Mouse (Mus musculus) v-Abl transformed pro-B cells (cell line): ENCODE data around the gene Rbfox1.

Experiments
- in situ Hi-C, 2 experiments: fragments of 400-800 bp; cut with MboI; formaldehyde crosslinking; loops; one replicate each; pipeline ENCODE4 v1.15.1; 2025; ENCODE audit not compliant: unreplicated experiment in 2 of 2

Rbfox1 gene

DNA sequence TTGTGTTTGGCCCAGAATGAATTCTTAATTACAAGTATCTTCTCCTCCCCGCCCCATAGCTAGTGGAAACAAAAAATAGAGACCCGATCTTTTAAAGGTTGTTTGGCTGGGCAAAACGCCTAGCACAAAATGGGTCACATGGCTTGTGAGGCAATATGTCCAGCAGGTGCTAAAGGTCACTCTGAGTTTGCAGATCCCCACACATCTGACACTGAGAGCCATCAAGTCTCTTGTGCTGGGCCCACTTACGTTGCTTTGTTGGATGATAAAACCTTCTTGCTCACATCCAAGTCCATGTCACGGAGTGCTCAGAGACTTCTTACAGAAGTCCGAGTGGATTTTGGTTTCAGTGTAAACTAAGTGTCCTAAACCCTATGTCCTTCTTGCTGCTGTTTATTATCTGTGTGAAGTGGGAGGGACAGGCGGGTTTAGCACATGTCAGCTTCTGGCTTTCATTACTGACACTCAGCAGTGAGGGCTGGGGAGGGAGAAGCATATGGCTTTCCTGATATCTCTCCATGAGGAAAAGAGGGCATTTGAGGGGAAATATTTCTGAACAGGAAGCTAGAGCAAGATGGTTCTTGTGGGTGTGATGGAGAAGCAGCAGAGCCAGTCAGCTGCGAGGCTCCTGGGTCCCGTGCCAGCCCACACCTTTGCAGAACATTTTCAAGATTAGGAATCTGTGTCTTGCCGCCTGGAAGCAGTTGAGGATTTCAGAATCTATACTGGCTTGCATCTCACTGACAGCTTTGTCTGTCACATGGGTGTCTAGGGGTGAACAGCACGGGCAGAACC, 1214.5 kb downstream of the Rbfox1 start:
- in situ Hi-C loops, result no loop called here

DNA sequence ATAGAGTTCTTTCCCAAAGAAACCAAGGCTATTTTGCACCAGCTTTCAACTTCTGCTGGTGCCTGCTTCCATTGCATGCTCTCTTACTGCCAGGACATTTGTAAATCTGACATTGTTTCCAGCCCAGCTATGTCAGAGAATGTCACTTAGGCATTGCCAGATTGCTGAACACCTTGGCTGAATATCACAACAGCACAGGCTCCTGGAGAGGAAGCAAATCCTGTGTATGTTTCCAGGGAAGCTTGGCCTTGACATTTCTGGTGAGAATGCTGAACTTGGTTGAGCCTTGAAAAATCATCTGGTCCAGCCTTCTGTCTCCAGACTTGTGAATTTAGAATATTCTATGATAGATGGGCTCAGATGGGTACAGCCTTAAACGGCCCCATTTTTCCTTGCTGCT, 1217.3 kb downstream of the Rbfox1 start:
- in situ Hi-C loops, result no loop called here

DNA sequence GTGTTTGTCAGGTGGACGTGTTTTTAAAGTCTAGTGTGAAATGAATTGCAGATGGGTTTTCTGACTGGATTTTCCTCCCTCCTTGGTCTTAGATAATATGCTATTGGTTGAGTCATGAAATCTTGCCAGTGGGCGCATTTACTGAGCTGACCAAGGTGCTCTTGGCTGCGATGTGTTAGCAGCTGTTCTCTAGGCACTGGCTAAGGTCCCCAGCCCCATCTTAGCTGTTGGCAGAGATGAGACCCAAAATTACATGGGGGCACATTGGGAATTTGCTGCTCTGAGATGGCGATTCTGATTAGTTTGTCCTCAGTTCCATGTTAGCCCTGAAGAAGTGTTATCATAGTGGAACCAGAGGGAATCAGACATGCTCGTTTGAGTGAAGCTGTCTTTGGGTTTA, 1218.1 kb downstream of the Rbfox1 start:
- in situ Hi-C loops, result no loop called here

DNA sequence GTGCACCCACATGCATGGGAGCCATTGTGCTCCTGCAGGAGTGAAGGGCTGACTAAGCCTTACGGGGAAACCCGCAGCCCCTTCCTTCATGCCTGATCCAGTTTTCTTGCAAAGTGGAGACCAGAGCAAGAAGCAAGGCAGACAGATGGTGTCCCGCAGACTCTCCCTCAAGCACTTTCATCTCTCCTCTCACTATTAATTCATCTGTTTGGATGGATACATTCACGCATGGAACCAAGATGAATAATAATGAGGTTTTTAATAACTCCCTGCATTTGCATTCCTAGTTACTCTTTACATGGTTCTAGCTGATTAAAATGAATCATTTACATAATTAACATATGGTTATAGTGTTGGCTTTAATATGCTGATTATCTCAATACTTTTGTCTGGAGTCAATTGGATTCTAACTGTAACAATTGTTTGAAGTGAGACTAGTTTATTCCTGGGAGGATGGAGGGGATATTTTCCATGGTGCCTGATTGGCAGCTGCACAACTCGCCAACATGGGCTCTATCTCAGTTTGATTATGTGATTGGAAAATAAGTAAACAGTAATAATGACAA, 1221.4 kb downstream of the Rbfox1 start:
- in situ Hi-C loops, result no loop called here

DNA sequence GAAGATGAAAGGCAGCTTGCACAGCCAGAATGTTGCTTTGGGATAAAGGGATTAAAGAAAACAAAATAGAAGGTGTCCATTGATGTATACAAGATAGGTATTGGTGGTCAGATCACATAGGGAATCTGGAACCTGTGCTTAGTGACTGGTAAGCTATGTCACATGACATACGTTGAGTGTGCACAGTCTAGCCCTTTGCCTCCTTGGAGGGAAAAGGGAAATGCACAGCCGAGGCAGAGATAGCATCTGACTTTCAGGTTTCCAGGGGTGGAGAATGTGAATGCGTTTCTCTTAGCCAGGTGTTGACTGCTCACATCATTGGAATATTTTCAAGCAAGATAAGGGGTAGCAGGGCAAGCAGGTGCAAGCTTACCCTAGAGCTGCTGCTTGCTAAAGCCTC, 1230.8 kb downstream of the Rbfox1 start:
- in situ Hi-C loops, result no loop called here

DNA sequence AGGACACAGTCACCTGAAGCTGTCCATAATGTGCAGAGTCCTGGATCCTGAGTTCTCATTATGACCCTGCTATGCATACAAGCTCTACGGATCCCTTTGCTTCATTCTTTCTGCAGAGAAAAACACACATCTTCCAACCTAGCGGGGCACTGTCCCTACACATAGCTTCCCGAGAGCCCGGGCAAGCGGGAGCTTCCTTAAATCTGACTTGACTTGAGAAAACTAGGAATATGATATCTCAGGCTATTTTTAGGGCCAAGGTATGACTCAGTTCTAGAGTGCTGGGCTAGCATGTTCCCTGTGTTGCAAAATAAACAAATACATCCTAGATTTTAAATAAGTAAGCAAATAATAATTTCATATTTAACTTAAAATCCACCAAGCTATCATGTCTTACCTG, 1244.4 kb downstream of the Rbfox1 start:
- in situ Hi-C loops, result no loop called here

DNA sequence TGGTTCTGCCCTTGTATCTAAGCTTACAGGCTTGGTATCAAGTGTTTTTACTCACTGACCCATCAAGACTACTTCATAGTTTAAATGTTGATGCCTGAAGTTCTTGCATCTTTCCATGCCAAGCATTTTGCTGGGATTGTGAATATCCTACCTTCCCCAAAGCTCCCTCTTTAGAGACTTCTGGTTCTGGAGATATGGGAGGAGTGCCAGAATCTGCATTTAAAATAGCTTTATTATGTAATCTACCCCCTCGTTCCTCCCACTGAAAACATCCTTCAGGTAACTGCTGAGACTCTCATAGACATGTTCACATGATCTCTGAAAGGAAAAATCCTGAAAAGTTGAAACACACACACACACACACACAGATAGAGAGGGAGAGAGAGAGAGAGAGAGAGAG, 1247.3 kb downstream of the Rbfox1 start:
- in situ Hi-C loops, result no loop called here

DNA sequence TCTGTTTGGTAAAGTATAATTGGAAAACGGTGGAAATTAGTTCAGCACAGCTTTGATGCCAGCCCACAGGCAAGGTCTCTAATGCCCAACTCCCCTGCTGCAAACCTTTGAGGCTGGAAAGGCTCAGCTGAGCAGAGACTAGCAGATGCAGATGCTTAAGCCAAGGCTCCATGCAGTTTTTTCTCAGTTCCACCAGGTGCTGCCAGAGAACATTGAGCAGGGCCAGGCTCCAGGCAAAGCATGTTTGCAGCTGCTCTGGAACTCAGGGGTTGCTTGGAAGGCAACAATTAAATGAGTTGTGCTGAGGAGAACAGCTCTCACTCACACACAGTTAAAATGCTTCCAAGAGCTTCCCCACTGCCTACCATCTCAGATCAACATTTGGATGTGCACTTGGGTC, 1251.8 kb downstream of the Rbfox1 start:
- in situ Hi-C loops, result no loop called here

DNA sequence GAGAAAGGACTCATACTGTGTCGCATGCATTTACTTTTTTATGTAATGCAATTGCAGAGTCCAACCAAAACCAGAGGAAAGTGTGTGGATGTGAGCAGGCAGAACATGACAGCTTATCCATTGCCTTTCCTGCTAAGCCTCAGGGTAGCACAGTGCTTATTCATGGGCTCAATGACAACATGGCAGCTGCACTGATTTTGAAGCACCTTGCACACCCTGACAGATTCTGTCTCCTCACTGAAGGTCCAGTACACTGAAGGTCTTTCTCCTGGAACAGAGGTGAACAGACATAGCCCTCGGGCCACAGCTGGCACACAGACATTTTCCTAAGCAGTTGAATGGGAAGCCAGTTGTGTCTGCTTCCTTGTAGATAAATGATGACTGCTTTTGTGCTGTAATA, 1254.3 kb downstream of the Rbfox1 start:
- in situ Hi-C loops, result no loop called here

DNA sequence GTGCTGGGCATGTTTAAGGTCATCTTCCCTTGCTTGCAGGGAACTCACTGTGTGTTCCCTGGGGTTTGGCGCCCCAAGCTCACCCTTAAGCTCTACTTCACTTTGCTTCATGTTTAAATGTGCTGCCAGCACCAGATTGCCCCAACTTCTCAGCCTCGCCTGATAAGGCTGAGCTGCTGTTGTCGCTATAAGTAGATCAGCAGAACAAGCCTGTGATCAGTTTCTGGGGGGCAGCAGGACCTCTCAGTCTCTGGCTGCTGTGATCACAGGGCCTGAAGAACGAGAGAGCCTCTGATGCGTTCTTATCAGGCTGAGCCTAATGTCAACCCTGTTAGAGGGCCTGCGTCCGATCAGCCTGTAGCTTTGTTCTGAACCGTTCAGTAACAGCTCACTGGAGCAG, 1255.8 kb downstream of the Rbfox1 start:
- in situ Hi-C loops, result no loop called here

DNA sequence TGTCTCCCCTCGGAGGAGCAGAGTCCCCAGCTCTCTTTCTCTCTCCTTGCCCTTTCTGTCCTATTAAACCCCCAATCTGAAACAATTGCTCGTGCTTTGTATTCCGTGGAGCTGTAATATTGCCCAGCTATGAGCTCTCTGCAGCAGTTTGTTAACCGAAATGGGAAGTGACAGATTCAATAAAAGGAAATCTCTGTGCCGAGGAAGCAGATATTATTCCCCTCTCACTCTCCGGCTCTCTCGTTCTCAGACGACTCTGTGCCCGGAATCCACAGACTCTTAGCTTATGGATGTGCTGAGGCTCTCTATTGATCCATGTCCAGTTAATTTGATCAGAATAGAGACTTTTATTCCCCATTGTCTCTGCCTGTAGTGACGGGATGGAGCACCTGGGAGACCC, 1260.3 kb downstream of the Rbfox1 start:
- in situ Hi-C loops, result no loop called here

DNA sequence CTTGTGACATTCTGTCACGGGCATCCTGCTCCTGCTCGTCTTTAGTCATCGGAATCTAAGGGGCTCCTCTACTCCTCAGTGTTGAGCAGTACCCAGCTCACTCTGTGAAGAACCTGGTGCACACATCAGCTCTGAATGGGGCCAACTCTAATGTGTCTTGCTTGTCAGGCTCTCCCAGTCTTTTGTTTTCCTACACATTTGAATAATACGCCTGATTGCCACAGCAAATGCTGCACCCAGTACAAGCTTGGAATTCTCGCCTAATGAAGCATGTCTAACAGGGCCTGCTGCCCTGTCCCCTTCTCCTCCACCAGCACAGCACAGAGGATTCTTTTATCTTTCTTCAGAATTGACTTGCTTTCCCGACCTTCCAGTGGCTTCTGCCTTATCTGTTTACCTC, 1261.3 kb downstream of the Rbfox1 start:
- in situ Hi-C loops, result no loop called here

DNA sequence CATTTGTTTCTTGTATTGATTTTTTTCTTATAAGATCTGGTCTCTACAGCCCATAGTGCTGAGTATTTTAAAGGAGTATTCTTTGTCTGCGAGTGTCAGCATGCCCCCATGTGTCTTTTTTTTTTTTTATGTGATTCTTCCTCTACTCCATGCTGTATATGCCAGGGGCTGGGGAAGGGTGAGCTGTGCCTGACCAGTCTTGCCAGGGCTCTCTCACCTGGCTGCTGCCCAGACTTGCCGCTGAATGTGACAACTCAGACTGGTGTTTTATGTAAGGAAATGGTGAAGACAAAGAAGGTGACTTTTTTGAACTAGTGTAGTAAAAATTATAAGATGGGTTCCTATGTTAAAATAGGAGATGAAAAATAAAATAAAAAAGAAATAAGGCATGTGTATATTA, 1262.7 kb downstream of the Rbfox1 start:
- in situ Hi-C loops, result no loop called here

DNA sequence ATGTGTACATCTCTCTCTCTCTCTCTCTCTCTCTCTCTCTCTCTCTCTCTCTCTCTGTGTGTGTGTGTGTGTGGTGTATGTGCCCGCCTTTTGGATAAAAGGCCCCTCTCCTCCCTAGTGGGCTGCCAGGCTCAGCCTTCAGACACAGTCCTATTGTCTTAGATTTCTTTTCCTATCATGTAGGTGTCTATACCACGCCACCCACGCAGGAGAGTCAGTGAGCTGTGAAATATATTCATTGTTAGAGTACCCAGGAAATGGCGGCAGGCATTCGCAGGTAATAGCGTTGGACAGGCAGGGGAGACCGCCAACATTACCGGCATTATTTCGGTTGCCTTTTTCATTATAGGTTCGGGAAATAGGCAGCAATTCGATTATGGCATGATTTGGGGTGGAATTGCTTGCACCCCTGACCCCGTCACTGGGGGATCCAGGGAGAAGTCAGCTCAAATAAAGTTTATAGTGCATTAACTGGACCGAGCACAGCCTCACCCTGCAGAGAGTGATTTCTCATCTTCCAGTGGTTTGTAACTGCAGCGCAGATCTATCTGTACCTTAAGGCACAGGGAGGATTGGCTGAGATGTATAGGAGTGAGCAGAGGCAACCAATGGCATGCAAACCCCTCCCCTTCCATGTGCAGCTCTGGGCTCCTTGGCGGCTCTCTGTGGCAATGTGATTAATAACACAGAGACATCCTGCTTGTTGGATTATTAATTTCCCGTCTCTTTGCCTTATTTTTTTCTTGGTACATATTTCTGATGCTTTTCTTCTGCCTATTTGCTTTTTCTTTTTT, 1264.1 kb downstream of the Rbfox1 start:
- in situ Hi-C loops, result no loop called here

DNA sequence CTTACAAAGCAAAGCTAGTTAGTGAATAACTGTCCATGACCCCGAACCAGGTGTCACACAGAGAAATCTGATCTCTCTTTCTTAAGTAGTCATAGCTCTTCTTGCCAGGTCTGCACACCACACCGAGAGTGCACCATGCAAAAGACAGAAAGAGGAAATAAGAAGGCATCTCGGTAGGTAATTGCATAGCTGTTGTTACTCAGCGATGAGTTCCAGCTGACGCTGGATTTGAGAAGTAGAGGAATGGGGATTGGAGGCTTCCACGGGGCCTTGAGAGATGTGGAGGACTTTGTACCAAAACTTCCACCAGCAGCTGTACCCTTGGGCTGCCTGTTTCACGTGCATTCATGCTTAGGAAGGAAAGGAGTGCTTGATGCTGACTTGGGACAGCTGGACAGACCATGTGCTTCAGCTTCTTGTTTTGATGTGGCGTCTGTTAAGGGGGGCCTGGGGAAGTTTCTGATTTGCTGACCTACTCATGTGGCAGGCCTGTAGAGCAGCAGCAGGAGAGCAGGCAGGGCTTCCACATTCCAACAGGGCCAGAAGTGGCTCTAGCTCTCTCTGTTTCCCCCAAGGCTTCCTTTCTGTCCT, 1265.1 kb downstream of the Rbfox1 start:
- in situ Hi-C loops, result no loop called here

DNA sequence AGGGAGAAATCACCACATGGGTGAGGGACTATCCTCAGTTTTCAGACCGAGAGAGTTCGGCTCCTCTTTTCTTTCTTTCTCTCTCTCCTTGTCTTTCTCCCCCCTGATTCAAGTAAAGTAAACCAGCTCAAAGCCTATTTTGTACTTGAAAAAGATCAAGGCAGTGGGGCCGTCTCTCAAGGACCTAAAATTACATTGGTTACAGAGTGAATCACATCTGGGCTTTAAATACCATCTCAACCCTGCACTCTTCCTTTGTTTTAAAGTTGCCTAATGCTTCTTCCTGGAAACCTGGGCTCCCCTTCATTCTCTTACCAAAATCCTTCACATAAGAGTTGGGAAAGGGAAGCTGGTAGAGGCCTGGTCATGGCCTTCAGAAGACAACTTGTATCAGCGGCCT, 1267.2 kb downstream of the Rbfox1 start:
- in situ Hi-C loops, result no loop called here

DNA sequence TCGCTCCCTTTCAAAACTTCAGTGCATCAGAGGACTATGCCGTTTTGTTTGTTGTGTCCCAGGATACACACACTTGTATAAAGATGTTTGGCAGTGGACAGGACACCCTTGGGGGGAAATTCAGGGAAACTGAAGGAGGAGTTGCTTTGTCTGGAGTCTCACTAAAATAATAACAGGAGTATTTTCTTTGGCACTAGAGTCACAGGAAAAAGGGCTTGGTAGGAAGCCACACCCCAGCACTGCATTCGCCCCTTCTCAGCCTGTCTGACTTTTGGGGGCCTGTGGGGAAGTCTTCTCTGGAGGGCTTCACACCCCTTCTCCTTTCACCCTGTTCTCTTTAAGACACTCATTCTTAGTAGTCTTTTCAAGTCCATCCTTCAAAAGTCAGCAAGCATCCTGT, 1269.5 kb downstream of the Rbfox1 start:
- in situ Hi-C loops, result no loop called here

DNA sequence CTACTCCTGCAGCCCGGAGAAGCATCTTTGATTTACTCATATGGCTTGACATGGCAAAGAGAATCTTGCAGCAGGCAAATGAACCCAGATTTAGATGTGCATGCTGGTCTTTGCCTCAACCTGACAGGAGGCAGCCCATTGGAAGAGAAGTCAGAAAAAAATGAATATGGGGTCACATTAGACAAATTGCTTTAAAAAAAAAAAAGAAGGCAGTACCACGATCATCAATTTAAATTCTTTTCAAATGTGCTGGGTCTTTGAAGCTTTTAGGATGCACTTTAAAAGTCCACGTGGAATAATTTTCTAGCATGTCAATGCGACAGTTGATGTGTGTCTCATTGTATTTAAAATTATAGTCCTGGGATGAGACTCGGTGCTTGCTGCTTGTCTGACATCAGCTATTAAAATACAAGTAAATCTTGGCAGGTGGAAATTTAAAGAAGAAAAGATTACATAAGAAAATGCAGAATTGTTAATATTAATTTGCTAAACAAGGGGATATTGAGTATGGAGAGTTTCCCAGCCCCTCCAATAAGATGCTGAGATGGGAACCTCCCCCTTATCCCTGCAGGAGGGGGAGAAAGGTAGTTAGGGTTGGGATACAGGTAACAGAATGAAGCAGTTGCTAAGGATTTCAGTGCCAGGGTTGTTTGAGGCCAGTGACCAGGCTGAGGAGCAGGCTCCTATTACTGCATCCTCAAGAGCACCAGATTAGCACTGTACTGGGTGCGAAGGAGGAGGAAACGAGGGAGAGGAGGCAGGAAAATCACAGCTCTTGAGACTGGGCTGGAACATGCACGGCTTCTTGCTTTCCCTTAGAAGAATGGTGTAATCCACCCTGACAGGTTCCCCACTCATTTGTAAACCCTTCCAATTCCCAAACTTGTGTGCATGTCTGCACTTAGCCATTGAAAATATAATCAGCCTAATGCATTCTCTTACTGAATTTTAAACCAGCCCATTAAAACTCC, 1274.0 kb downstream of the Rbfox1 start:
- in situ Hi-C loops, result no loop called here

DNA sequence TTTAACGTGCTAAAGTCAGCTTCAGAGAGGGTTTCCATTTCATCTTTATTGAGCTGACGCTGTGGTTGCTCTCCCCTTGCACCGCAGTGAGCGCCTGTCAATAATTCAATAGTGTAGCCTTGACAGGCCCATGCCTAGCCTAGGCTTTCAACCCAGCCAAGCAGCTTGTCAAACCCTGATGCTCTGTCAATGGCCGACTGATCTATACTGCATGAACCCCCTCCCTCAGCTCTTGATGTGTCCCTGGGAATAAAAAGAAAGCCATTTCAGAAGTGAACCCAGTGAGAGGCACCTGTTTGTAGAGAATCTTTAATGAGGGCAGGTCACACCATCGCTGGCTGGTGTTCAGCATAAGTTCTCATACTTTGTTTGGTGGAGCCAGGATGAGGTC, 1274.7 kb downstream of the Rbfox1 start:
- in situ Hi-C loops, result no loop called here

DNA sequence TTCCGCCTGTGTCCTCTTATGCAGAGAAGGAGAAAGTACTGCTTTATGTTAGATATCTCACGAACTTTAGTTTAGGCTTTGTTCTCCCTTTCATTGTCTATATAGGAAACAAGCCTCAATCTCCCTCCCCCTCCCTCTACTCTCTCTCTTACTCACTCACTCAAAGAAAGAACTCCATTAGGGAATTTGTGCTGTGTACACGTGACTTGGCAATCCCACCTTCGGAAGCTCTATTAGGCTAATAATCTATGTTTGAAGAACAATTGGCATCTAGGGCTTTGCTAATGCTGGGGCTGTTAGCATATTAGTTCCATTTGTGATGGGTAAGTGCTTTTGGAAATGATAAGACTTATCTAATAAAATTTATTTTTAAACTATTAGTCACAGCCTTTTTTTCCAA, 1277.0 kb downstream of the Rbfox1 start:
- in situ Hi-C loops, result no loop called here
